Mouse (Mus musculus) intestine, embryonic 16.5 days (tissue): ENCODE measurements at regions not wholly inside any gene's neighbourhood (a gene's known extent, or its start where the extent isn't known, plus 50 kb on each side); places are given as distances from the start of the nearest gene placed in this dataset.

Experiments
- ATAC-seq: fragments of 200-750 bp; cut with Nextera tagmentation; 2 replicates; pipeline ENCODE4 v1.8.0; 2017; ENCODE audit warnings: moderate TSS enrichment, moderate library complexity
- H3K27ac ChIP-seq: fragments of 300-500 bp; sonication (generic); 2 replicates; pipeline ENCODE4 v1.5.1; 2014; ENCODE audit warnings: mild to moderate bottlenecking, low read length
- H3K27me3 ChIP-seq: fragments of 300-500 bp; sonication (generic); replicated peaks from 2 replicates; pipeline ENCODE4 v1.6.1; 2014; ENCODE audit warnings: low read length, control low read depth, mixed read lengths; ENCODE audit not compliant: control insufficient read depth, insufficient read depth
- H3K36me3 ChIP-seq: fragments of 300-500 bp; sonication (generic); 2 replicates; pipeline ENCODE4 v1.6.1; 2014; ENCODE audit warnings: low read length, control low read depth; ENCODE audit not compliant: control insufficient read depth, insufficient read depth
- H3K4me1 ChIP-seq: fragments of 300-500 bp; sonication (generic); 2 replicates; pipeline ENCODE4 v1.6.1; 2014; ENCODE audit warnings: low read length, control low read depth, mixed read lengths; ENCODE audit not compliant: control insufficient read depth, insufficient read depth
- H3K4me2 ChIP-seq: fragments of 300-500 bp; sonication (generic); 2 replicates; pipeline ENCODE4 v1.6.1; 2014; ENCODE audit warnings: low read depth, low read length, control low read depth
- H3K4me3 ChIP-seq: fragments of 300-500 bp; sonication (generic); 2 replicates; pipeline ENCODE4 v1.5.1; 2014; ENCODE audit warnings: mild to moderate bottlenecking, low read length
- H3K9ac ChIP-seq: fragments of 300-500 bp; sonication (generic); 2 replicates; pipeline ENCODE4 v1.6.1; 2014; ENCODE audit warnings: low read depth, low read length
- H3K9me3 ChIP-seq: fragments of 300-500 bp; sonication (generic); 2 replicates; pipeline ENCODE4 v1.6.1; 2016; ENCODE audit warnings: low read length, control low read depth; ENCODE audit not compliant: control insufficient read depth
- WGBS: fragments of 180-500 bp; shearing (Covaris S2); extraction: QIAGEN DNeasy Blood & Tissue Kit; methylation state at CpG from one replicate; pipeline ENCODE4 v1.1.7; 2014; 5-methylcytosine and 5-hydroxymethylcytosine counted together

DNA sequence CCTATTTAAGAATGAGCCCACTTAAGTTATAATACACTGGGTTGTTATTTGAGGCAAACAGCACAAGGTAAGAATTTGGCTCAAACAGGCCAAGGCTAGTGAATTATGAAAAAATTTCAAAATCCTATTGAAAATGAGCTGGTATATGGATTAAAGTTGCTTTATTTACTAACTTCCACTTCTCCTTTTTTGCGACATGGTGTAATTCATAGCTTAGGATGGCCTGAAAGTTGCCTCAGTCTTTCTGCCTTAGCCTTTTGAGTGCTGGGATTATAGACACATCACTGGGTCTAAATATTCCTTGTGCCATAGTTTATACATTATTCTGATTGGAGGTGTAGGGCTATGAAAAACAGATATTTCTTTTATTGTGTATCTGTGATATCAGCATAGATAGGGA is 81.9 kb downstream of the Edem1 start:
- no peak overlapping the region for H3K4me3 ChIP-seq
- WGBS, result 93% methylated on average over 1 of the region's 1 CpGs
- H3K9ac ChIP-seq, result no peak overlapping the region
- ATAC-seq, result no peak
- H3K4me2 ChIP-seq, result no peak overlapping the region
- H3K27me3 ChIP-seq, result no peaks in the 10 kb centered on the region
- no peaks in the 10 kb centered on the region for H3K36me3 ChIP-seq
- no peak overlapping the region for H3K27ac ChIP-seq
- H3K9me3 ChIP-seq, result no peaks in the 10 kb centered on the region
- no peaks in the 10 kb centered on the region for H3K4me1 ChIP-seq

DNA sequence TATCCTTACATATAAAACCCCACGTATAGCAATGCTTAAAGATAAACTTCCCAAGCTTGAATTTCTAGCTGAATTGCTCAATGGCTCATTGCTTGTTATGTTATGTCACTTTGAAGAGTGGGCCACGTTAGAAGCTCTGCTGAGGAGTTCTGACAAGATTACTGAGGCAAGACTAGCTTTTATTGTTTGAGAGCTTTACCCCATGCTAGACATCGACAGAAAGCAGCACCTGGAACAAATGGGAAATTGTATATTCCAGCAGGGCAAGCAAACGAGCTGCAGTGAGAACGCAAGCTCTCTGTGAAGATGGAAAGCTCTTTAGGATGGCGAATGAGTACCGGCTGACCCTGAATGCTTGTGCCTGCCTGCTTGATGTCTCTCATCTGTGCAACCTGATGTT is 84.1 kb downstream of the Edem1 start:
- no peak overlapping the region for H3K4me2 ChIP-seq
- no peaks in the 10 kb centered on the region for H3K9me3 ChIP-seq
- no peaks in the 10 kb centered on the region for H3K4me1 ChIP-seq
- H3K36me3 ChIP-seq, result no peaks in the 10 kb centered on the region
- H3K4me3 ChIP-seq, result no peak overlapping the region
- WGBS, result 52% methylated on average over 7 of the region's 7 CpGs
- H3K27ac ChIP-seq, result no peak overlapping the region
- no peaks in the 10 kb centered on the region for H3K27me3 ChIP-seq
- ATAC-seq, result no peak
- no peak overlapping the region for H3K9ac ChIP-seq

DNA sequence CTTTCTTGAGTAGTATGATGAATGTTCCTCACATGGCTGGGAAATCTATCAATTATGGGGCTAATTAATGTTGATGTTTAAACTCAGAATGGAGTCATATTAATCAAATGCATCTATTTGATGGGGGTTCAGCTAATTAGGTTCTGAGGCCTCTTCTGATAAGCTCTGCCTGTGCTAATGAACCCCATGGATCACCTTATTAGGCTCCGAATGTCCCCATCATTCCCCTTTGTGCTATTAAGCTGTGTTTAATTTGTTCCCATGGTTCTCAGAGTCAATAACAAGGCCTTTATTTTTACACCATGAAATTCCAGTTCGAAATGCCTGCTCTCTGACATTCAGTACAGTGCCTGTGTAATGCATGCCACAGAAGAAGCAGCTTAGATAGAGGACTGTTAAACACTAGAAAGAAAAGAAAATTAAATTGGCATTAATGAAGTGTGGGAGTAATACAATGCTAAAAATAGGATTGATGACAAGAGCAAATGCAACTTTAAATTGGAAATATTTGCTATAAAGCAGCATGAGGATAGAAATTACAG is 91.0 kb downstream of the Edem1 start:
- no peak overlapping the region for H3K4me3 ChIP-seq
- H3K4me1 ChIP-seq, result no peaks in the 10 kb centered on the region
- no peaks in the 10 kb centered on the region for H3K36me3 ChIP-seq
- ATAC-seq, result no peak
- H3K4me2 ChIP-seq, result no peak overlapping the region
- no peaks in the 10 kb centered on the region for H3K27me3 ChIP-seq
- no peaks in the 10 kb centered on the region for H3K9me3 ChIP-seq
- no peak overlapping the region for H3K9ac ChIP-seq
- 65% methylated on average over 2 of the region's 2 CpGs for whole genome bisulfite sequencing
- no peak overlapping the region for H3K27ac ChIP-seq

DNA sequence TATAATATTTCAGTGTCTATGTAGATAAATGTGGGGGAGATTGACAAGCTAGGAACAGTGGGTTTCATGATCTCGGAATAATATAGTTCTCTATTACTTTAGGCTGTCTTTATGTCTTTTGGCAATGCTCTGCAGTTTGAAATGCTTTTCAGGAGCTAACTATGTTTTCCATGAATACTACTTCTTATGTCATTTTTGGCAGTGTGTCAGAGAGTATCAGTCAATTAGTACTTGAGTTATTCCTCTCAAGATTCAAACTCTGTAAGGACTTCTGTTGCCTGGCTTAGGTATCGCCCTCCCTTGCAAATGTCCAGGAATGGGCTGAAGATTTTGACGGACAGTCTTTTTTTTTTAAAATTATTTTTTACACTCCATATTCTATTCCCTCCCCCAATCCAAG is 92.7 kb downstream of the Edem1 start:
- H3K4me3 ChIP-seq, result no peak overlapping the region
- no peaks in the 10 kb centered on the region for H3K9me3 ChIP-seq
- H3K36me3 ChIP-seq, result no peaks in the 10 kb centered on the region
- no peaks in the 10 kb centered on the region for H3K27me3 ChIP-seq
- H3K9ac ChIP-seq, result no peak overlapping the region
- H3K27ac ChIP-seq, result no peak overlapping the region
- no peak for ATAC-seq
- H3K4me1 ChIP-seq, result no peaks in the 10 kb centered on the region
- no peak overlapping the region for H3K4me2 ChIP-seq
- 89% methylated on average over 3 of the region's 3 CpGs for WGBS

DNA sequence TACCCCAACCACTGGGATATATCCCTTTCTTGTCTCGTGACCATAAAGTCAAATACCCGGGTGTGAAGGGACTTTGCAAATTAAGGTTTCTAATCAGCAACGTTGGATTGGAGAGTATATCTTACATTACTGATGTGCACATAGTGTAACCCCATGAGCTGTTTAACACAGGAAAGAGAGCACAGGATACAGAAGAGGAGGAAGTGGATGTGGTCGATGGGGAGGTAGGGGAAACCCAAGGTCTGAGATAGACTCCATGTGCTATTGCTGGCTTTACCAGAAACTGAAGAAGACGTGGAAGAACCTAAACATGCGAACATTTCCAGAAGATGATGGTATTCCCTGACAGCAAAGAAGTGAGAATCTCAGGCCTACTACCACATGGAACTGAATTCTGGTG is 94.1 kb downstream of the Edem1 start:
- no peak overlapping the region for H3K4me3 ChIP-seq
- no peak overlapping the region for H3K9ac ChIP-seq
- no peak overlapping the region for H3K27ac ChIP-seq
- H3K4me2 ChIP-seq, result no peak overlapping the region
- H3K9me3 ChIP-seq, result no peaks in the 10 kb centered on the region
- ATAC-seq, result no peak
- 80% methylated on average over 6 of the region's 6 CpGs for WGBS
- H3K27me3 ChIP-seq, result no peaks in the 10 kb centered on the region
- H3K4me1 ChIP-seq, result no peaks in the 10 kb centered on the region
- H3K36me3 ChIP-seq, result no peaks in the 10 kb centered on the region

DNA sequence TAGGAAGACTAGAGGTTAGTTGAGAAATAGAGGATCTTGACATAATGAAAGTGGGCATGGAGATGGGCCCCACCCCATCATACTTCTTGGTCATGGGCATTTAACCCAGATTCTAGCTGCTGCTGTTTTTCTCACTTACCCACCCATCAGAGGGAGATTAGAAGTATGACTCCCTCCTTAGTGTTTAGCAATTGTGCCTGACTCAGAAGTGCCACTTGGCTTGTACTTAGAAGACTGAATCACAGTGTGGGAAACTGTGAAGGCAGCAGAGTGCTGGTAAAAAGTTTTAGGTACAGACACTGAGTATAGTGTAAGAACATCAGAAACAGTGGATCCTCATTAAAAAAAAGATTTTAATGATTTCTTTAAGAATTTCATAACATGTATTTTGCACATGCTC is 100.5 kb downstream of the Edem1 start:
- ATAC-seq, result no peak
- Histone ChIP-seq H3K4me1 (no peaks in the 10 kb centered on the region), H3K9me3 (no peaks in the 10 kb centered on the region), H3K27ac (no peak overlapping the region), H3K4me2 (no peak overlapping the region), H3K36me3 (no peaks in the 10 kb centered on the region), H3K27me3 (no peaks in the 10 kb centered on the region), H3K4me3 (no peak overlapping the region), H3K9ac (no peak overlapping the region)

DNA sequence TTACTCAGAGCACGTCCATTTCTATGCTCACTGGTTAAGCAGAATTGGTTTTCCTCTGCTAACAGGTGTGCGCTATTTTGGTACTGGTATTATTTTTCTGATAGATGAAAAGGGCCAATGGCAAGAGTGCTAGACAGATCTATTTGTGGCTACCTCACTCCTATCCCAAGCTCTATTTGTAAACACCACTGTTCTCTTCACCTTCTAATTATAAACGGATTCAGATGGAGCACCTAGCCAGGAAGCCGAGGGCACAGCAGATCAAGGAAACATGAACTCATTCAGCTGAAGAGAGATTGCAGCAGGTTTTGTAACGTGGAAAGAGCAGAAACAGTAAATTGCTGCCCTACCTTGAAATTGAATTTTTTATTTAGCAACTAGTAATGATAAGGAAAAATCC is 110.2 kb downstream of the Edem1 start:
- 78% methylated on average over 5 of the region's 5 CpGs for WGBS
- Histone ChIP-seq H3K4me1 (no peaks in the 10 kb centered on the region), H3K4me3 (no peak overlapping the region), H3K36me3 (no peaks in the 10 kb centered on the region), H3K9ac (no peak overlapping the region), H3K9me3 (no peaks in the 10 kb centered on the region), H3K4me2 (no peak overlapping the region), H3K27me3 (no peaks in the 10 kb centered on the region), H3K27ac (no peak overlapping the region)
- ATAC-seq, result no peak

DNA sequence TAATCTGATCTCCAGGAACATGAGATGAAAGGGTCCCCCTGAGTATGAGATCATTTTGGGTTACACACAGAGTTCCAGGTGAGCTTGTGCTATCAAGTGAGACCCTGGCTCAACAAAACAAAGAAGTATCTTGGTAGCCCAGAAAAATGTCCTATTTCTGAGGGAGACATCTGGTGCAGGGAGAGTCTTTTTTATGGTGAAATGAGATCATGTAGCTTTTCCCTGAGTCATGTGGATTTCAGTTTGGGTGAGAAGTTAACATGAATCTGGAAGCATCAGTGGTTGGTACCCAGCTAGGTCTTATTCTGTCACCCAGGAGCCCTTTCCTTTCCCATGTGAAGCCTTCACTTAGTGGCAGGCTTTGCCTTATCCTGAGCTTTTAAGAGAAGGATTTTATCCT is 113.8 kb downstream of the Edem1 start:
- no peak overlapping the region for H3K27ac ChIP-seq
- no peaks in the 10 kb centered on the region for H3K4me1 ChIP-seq
- ATAC-seq, result no peak
- no peaks in the 10 kb centered on the region for H3K27me3 ChIP-seq
- no peak overlapping the region for H3K9ac ChIP-seq
- no peaks in the 10 kb centered on the region for H3K36me3 ChIP-seq
- no peak overlapping the region for H3K4me2 ChIP-seq
- no peaks in the 10 kb centered on the region for H3K9me3 ChIP-seq
- no peak overlapping the region for H3K4me3 ChIP-seq

DNA sequence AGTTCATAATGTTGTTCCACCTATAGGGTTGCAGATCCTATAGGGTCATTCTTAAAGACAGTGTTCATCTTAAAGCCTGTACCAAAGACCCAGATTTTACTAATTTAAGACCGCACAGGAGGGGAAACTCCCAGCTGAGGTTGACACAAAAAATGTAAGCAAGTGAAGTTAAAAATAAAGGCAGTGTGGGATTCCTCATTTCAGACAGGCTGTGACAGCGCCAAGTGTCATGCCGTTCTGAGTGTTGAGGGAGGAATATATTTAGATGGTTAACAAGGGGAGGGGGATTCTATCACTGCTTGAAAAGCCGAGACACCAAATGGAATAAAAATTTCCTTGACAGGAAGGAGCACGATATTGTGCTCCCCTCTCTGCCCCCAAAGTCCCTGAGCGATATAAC is 123.9 kb downstream of the Edem1 start:
- Histone ChIP-seq H3K9ac (no peak overlapping the region), H3K36me3 (no peaks in the 10 kb centered on the region), H3K27ac (no peak overlapping the region), H3K9me3 (no peaks in the 10 kb centered on the region), H3K4me2 (no peak overlapping the region), H3K4me1 (no peaks in the 10 kb centered on the region), H3K27me3 (no peaks in the 10 kb centered on the region), H3K4me3 (no peak overlapping the region)
- 85% methylated on average over 6 of the region's 6 CpGs for WGBS
- ATAC-seq, result no peak

DNA sequence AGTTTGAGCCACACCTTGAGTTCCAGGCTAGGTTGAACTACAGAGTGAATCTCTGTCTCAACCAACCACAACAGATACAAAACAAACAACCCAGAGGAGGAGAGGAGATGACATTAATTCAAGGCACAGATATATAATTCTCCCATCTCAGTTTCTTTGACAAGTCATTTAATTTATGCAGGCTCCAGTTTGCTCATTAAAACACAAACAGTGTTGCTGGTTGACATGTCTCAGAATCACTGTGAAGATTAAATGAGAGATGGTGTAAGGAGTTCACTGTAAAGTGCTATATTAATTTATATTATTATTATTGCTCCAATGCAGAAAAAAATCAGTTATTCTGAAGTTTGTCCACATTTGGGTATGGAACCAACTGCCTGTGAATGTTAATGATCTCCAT is 134.4 kb downstream of the Edem1 start:
- no peaks in the 10 kb centered on the region for H3K9me3 ChIP-seq
- H3K27me3 ChIP-seq, result no peaks in the 10 kb centered on the region
- no peak for ATAC-seq
- H3K36me3 ChIP-seq, result no peaks in the 10 kb centered on the region
- no peak overlapping the region for H3K4me3 ChIP-seq
- H3K4me1 ChIP-seq, result no peaks in the 10 kb centered on the region
- H3K4me2 ChIP-seq, result no peak overlapping the region
- H3K9ac ChIP-seq, result no peak overlapping the region
- no peak overlapping the region for H3K27ac ChIP-seq
